Mouse (Mus musculus) liver, embryonic 13.5 days (tissue): ENCODE data around the gene Srek1. TPM values are rescaled to one million over a fixed set of nuclear protein-coding genes. Genes with fewer than 3 reads are reported as not detected.

Source experiments
- ATAC-seq: fragments of 200-750 bp; cut with Nextera tagmentation; 2 replicates; pipeline ENCODE4 v1.8.0; 2017; ENCODE audit warnings: low read depth, mild to moderate bottlenecking, moderate number of reproducible peaks, moderate library complexity
- DNase-seq: peaks from one replicate; pipeline ENCODE4 v3.0.0; 2022
- H3K27ac ChIP-seq: fragments of 300-500 bp; sonication (generic); 2 replicates; pipeline ENCODE4 v1.5.1; 2015; ENCODE audit warnings: moderate library complexity, mild to moderate bottlenecking, inconsistent platforms
- H3K27me3 ChIP-seq: fragments of 300-500 bp; sonication (generic); 2 replicates; pipeline ENCODE4 v1.6.1; 2015; ENCODE audit warnings: mild to moderate bottlenecking, inconsistent platforms
- H3K36me3 ChIP-seq: fragments of 300-500 bp; sonication (generic); 2 replicates; pipeline ENCODE4 v1.6.1; 2015; ENCODE audit warnings: mild to moderate bottlenecking, inconsistent platforms
- H3K4me1 ChIP-seq: fragments of 300-500 bp; sonication (generic); replicated peaks from 2 replicates; pipeline ENCODE4 v1.6.1; 2015; ENCODE audit warnings: inconsistent platforms
- H3K4me2 ChIP-seq: fragments of 300-500 bp; sonication (generic); 2 replicates; pipeline ENCODE4 v1.6.1; 2015; ENCODE audit warnings: inconsistent platforms, mild to moderate bottlenecking, moderate library complexity
- H3K4me3 ChIP-seq: fragments of 300-500 bp; sonication (generic); replicated peaks from 2 replicates; pipeline ENCODE4 v1.5.1; 2015; ENCODE audit warnings: mild to moderate bottlenecking, inconsistent platforms
- H3K9ac ChIP-seq: fragments of 300-500 bp; sonication (generic); 2 replicates; pipeline ENCODE4 v1.6.1; 2015; ENCODE audit warnings: mild to moderate bottlenecking, inconsistent platforms
- H3K9me3 ChIP-seq: fragments of 300-500 bp; sonication (generic); replicated peaks from 2 replicates; pipeline ENCODE4 v1.6.1; 2016; ENCODE audit warnings: inconsistent platforms
- WGBS: fragments of 180-500 bp; shearing (Covaris S2); methylation state at CpG from one replicate; pipeline ENCODE4 v1.1.7; 2015; ENCODE audit not compliant: insufficient replicate concordance; 5-methylcytosine and 5-hydroxymethylcytosine counted together
- polyA plus RNA-seq: library from polyadenylated mRNA; unstranded; fragments of >200 nt; fragmentation: Nextera tagmentation; extraction: Ambion mirVana; gene quantifications from 2 replicates; pipeline ENCODE4 v1.2.1, GENCODE M21; 2015

The Srek1 gene
- polyA plus RNA-seq, 1 experiment from 2014 or later, result 29.2 TPM

DNA sequence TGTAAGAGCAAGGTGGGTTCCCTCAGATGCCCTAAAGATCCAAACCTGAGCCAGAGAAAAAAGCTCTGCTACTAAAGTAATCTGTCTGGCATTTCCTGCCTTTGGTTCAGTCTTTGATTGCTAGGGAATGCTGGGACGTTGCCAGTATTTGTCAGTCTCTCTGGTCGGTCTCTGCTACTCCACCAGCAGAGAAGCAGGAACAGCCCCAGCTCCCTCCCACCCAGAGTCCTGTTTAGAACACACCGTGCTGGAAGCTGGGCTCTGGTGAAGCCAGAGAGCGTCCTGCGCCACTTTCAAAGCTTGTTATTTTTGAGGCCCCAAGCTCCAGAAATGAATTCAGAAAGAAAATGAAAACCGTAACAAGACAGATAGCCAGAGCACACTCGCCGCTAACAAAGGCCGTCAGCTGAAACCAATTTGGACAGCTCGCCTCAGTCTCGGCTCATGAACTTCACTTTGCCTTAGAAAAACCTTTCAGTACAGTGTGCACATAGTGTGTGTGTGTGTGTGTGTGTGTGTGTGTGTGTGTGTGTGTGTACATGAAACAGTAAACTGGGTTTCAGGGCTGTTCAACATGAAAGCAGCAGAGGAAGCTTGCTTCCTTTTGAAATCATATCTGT lies 62.9 kb downstream of the Srek1 start:
- ATAC-seq (no peak), DNase-seq (no peak)
- H3K4me3 ChIP-seq, result no peak overlapping the region
- 65% methylated on average over 11 of the region's 11 CpGs for WGBS
- no peaks in the 10 kb centered on the region for H3K4me1 ChIP-seq
- no peak overlapping the region for H3K4me2 ChIP-seq
- H3K36me3 ChIP-seq, result no peaks in the 10 kb centered on the region
- no peaks in the 10 kb centered on the region for H3K27me3 ChIP-seq
- no peak overlapping the region for H3K27ac ChIP-seq
- no peak overlapping the region for H3K9ac ChIP-seq
- no peaks in the 10 kb centered on the region for H3K9me3 ChIP-seq

DNA sequence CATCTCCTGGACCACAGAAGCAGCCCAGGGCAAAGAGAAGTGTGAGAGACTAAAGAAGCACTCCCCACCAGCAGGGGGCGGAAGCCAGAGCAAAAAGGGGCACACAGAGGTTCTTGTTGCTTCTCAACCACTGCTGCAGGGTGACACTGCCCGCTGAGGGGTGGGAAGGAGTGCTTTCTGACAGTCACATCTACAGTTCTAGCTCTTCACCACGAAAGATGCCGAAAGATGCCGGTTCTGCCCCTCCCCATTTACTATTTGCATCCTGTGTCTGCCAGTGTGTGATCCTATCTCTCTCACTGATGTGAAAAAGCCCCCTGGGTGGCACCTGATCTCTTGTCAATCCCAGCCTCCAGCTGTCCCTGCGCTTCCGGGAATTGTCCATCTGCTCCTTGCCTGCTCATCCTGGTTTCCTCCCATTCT lies 64.0 kb downstream of the Srek1 start:
- no peaks in the 10 kb centered on the region for H3K36me3 ChIP-seq
- 18% methylated on average over 7 of the region's 7 CpGs for WGBS
- H3K4me3 ChIP-seq, result no peak overlapping the region
- no peaks in the 10 kb centered on the region for H3K9me3 ChIP-seq
- DNase-seq, result no peak
- no peaks in the 10 kb centered on the region for H3K27me3 ChIP-seq
- no peaks in the 10 kb centered on the region for H3K4me1 ChIP-seq
- no peak overlapping the region for H3K4me2 ChIP-seq
- no peak for ATAC-seq
- no peak overlapping the region for H3K27ac ChIP-seq
- no peak overlapping the region for H3K9ac ChIP-seq

DNA sequence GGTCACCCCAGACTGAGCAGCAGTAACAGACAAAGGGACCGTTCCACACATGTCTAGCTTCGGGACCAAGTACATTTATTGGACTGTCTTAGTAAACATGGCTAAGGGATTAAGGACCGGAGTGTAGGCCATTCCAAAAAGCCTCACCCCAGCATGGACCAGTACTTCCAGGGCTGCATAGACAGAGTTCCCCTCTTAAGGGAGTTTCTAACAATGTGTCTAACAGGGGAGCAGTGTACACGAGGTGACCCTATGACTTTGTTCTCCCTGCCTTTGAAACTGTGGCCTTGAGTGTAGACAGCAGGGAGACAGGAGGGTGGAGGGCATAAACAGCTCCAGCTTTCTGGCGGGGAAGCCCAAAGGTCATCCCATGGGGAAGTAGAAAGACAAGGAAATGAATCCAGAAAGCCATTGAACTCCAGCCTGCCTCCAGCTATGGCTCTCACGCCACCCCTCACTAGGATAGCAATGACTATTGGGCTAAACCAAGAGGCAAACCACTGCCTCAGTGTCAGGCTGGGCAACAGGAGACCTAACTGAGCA lies 68.9 kb downstream of the Srek1 start:
- Histone ChIP-seq H3K36me3 (no peaks in the 10 kb centered on the region), H3K4me3 (no peak overlapping the region), H3K27ac (no peak overlapping the region), H3K27me3 (no peaks in the 10 kb centered on the region), H3K4me1 (no peaks in the 10 kb centered on the region), H3K9me3 (no peaks in the 10 kb centered on the region), H3K4me2 (no peak overlapping the region), H3K9ac (no peak overlapping the region)
- ATAC-seq (no peak; the same call in 1 of the 2 replicates), DNase-seq (no peak)
- WGBS, result 54% methylated on average over 6 of the region's 6 CpGs

DNA sequence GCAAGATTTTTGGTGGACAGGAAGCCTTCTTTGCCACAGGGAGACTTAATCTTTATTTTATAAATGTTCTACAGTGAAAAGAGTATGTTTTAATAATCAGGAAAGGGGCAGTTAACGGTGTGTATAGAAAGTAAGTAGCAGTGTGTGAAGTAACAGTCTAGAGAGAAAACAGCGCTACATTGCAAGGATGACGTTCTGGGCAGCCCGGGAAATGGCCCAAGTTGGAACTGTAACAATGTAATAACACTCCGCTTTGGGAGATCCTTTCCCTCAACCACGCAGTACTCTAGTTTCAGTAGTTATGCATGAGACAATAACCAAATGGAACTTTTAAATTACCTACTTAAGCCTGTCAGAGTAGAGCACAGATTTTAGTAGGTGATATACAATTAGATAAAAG lies 70.6 kb downstream of the Srek1 start:
- DNase-seq (no peak), ATAC-seq (no peak)
- H3K4me2 ChIP-seq, result no peak overlapping the region
- 71% methylated on average over 6 of the region's 6 CpGs for WGBS
- H3K9ac ChIP-seq, result no peak overlapping the region
- H3K27ac ChIP-seq, result no peak overlapping the region
- H3K36me3 ChIP-seq, result no peaks in the 10 kb centered on the region
- no peaks in the 10 kb centered on the region for H3K27me3 ChIP-seq
- no peaks in the 10 kb centered on the region for H3K4me1 ChIP-seq
- H3K9me3 ChIP-seq, result no peaks in the 10 kb centered on the region
- H3K4me3 ChIP-seq, result no peak overlapping the region

DNA sequence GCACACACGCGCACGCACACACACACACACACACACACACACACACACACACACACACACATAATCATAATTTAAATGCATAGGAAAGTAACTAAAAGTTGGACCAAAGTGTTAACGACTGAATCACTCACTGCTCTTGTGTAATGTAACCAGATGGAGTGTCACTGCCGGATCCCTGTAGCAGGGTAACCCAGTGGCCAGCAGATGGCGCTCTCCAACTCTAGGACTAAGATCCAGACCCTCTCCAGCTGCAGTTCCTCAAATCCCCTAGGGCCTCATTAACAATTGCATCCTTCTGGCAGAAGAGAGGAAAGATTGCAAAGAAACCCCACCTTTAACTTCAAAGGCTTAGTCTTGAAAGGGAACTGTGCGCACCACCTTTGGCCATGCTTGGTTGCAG lies 71.0 kb downstream of the Srek1 start:
- 39% methylated on average over 7 of the region's 7 CpGs for WGBS
- H3K4me2 ChIP-seq, result no peak overlapping the region
- H3K36me3 ChIP-seq, result no peaks in the 10 kb centered on the region
- H3K4me1 ChIP-seq, result no peaks in the 10 kb centered on the region
- H3K9me3 ChIP-seq, result no peaks in the 10 kb centered on the region
- no peak for ATAC-seq
- H3K4me3 ChIP-seq, result no peak overlapping the region
- H3K27me3 ChIP-seq, result no peaks in the 10 kb centered on the region
- H3K9ac ChIP-seq, result no peak overlapping the region
- DNase-seq, result peak; percentile 39
- no peak overlapping the region for H3K27ac ChIP-seq

DNA sequence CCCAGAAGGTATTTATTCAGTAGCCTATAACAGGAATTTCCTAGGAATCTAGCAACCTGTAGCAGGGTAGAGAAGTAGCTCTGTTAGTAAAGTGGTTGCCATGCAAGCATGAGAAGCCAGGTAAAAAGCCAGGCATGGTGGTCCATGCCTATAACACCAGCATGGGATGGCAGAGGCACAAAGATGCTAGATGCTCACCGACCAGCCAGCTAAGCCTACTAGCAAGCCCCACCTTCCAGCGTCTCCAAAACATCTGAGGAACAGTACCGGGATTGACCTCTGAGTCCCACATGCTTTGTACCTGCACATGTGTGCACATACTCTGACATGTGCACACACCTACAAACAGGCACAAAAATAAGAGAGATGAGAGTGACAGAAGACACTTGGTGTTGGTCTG lies 72.1 kb downstream of the Srek1 start:
- Histone ChIP-seq H3K4me3 (no peak overlapping the region), H3K36me3 (no peaks in the 10 kb centered on the region), H3K27me3 (no peaks in the 10 kb centered on the region), H3K4me1 (no peaks in the 10 kb centered on the region), H3K9me3 (no peaks in the 10 kb centered on the region), H3K27ac (no peak overlapping the region), H3K4me2 (no peak overlapping the region), H3K9ac (no peak overlapping the region)
- 67% methylated on average over 3 of the region's 3 CpGs for WGBS
- no peak for ATAC-seq
- DNase-seq, result no peak

DNA sequence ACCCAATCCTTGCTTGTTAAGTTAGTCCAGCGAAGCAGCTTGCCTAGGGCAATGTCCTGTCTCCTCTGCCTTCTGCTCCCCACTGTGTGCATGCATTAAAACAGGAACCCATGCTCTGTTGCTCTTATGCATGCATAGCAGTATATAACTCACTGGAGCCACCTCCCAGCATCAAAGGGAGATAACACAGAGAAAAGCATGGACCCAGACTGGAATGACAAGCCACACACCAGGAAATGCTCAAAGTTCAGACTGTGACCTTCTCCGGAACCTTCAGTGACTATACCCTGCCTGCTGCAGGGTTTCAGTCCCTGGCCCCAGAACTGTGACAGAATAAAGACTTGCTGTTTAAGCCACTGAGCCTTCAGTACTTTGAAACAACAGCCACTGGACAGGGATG lies 73.7 kb downstream of the Srek1 start:
- H3K36me3 ChIP-seq, result no peaks in the 10 kb centered on the region
- no peak for ATAC-seq
- no peak overlapping the region for H3K4me3 ChIP-seq
- H3K4me2 ChIP-seq, result no peak overlapping the region
- H3K27ac ChIP-seq, result no peak overlapping the region
- H3K9ac ChIP-seq, result no peak overlapping the region
- 67% methylated on average over 2 of the region's 2 CpGs for WGBS
- no peaks in the 10 kb centered on the region for H3K27me3 ChIP-seq
- no peaks in the 10 kb centered on the region for H3K4me1 ChIP-seq
- no peaks in the 10 kb centered on the region for H3K9me3 ChIP-seq
- DNase-seq, result no peak

DNA sequence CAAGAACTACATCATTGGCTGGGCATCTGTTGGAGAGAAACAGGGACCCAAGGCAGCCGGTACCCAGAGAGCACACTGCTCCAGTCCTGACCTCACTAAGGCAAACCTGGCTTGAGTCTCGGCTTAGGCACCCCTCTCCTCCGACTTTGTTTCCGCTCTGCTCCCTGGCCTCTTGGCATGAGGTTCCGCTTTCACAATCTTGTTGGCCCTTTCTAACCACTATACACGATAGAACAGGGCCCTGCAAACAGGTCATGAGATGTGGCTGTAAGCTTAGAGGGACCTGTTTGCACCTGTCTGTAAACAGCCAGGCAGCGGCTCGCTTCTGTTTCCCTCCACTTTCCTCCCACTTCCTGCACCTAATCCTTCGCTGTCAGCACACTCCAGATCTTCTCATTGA lies 76.4 kb downstream of the Srek1 start:
- no peaks in the 10 kb centered on the region for H3K4me1 ChIP-seq
- ATAC-seq, result no peak
- H3K4me3 ChIP-seq, result no peak overlapping the region
- DNase-seq, result no peak
- no peaks in the 10 kb centered on the region for H3K27me3 ChIP-seq
- no peaks in the 10 kb centered on the region for H3K36me3 ChIP-seq
- H3K27ac ChIP-seq, result no peak overlapping the region
- 46% methylated on average over 9 of the region's 9 CpGs for WGBS
- no peaks in the 10 kb centered on the region for H3K9me3 ChIP-seq
- H3K9ac ChIP-seq, result no peak overlapping the region
- H3K4me2 ChIP-seq, result no peak overlapping the region

DNA sequence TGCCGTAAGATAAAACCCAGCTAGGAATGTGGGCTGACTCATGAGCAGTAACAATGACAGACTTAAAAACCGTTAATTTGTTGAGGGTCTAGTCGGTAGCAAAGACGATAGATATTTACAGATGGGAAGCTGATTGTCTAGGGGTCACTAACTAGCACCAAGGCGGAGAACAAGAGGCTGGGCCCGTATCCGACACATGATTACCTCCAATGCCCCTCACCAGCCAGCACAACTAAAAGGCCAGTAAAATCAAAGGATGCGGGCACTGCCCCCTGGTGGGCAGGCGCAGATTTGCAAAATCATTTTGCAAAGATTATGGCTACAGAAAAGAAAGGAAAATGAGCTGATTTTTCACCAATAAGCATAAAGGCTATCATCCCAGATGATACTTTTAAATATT lies 78.2 kb downstream of the Srek1 start:
- no peak overlapping the region for H3K27ac ChIP-seq
- WGBS, result 39% methylated on average over 9 of the region's 9 CpGs
- no peaks in the 10 kb centered on the region for H3K9me3 ChIP-seq
- no peaks in the 10 kb centered on the region for H3K36me3 ChIP-seq
- no peak overlapping the region for H3K9ac ChIP-seq
- ATAC-seq (no peak), DNase-seq (no peak)
- H3K4me2 ChIP-seq, result no peak overlapping the region
- no peaks in the 10 kb centered on the region for H3K4me1 ChIP-seq
- no peaks in the 10 kb centered on the region for H3K27me3 ChIP-seq
- H3K4me3 ChIP-seq, result no peak overlapping the region

DNA sequence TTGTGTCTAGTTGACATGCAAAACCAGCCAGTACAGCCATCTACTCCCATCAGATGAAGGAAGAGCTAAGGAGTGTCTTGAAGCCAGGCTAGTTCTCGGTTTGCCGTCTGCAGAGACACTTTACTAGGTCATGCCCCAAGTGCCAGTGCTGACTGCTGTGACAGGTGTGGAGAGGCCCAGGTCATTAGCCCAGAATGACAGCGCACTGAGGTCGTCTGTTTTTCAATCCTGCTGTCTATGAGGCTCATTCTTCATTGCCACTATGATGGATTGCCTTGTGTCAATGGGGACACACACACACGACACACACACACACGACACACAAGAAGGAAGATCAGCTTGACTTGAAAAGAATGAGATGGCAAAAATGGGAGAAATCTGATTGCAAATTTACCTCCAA lies 79.0 kb downstream of the Srek1 start:
- WGBS, result 71% methylated on average over 6 of the region's 6 CpGs
- H3K27me3 ChIP-seq, result no peaks in the 10 kb centered on the region
- no peak overlapping the region for H3K9ac ChIP-seq
- H3K4me1 ChIP-seq, result no peaks in the 10 kb centered on the region
- no peaks in the 10 kb centered on the region for H3K36me3 ChIP-seq
- no peak for ATAC-seq
- no peak overlapping the region for H3K27ac ChIP-seq
- no peak overlapping the region for H3K4me3 ChIP-seq
- DNase-seq, result no peak
- H3K9me3 ChIP-seq, result no peaks in the 10 kb centered on the region
- H3K4me2 ChIP-seq, result no peak overlapping the region
